Mouse (Mus musculus): ENCODE data around the gene Tctex1d1.

DNA sequence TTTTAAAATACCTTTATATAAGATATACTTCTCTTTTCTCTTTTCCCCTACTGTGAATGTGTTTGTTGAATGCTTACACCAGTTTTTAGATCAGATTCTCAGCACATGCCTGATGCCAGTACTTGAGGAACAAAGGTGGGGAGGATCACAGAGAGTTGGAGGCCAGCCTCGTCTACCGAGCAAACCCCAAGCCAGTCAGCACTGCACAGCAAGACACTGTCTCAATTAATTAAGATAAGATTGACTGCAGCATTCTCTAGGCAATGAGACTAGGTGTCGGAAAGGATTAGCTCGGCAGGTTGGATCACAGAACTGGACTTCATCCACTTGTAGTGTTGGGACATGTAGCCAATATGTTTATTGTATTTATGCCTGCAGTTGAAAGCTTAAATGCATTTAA is 8.9 kb downstream of the Tctex1d1 start:
- TF ChIP-seq CTCF (IDR thresholded peaks at IDR 0.05; ENCODE audit: extremely low read depth, insufficient read length, insufficient replicate concordance, low read depth, low read length) (no peak), POLR2A (IDR thresholded peaks at IDR 0.05; ENCODE audit: low read depth, low read length) (no peak)
